Mouse (Mus musculus): ENCODE measurements around the gene Ccdc150. TPM values are rescaled to one million over a fixed set of nuclear protein-coding genes. Genes with fewer than 3 reads are reported as not detected.
A peak's percentile ranks its signal among the peaks of the same experiment; 100 is the strongest.

Gene Ccdc150
- under 1 TPM; 0.25 to 0.29 TPM for total RNA-seq (2021)

- intact Hi-C loops (cut with DNase I) = loop anchor here (5.0 kb wide), 2 partner anchors 208 to 338 kb away; no protein-coding TSS in a partner anchor
- peak; percentile 94 for DNase-seq (ENCODE audit: low spot score)
Measured at GRCm38 (mm10) chr1:54250158-54250866, at the start of gene Ccdc150. Gene Ccdc150, plus strand, starts transcription at chr1:54250683.

DNA sequence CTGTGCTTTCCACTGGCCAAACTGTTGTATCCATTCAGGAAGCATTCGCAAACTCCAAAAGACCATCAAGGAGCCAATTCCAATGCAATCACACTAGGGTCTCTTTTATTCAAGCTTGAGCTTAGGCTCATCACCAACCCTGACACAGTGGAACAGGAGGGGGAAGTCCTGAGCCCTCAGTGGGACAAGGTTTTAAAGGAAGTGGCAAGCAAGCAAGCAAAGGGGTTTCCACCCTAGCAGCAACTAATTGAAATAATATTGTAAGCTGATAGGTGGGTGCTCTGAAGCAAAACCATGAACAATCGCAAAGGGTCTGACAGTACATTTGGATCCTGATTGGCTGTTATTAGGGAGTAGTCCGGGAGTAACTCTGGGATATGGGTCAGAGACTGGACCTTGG is 30.2 kb upstream of the Ccdc150 start:
- no peak for DNase-seq (ENCODE audit: low spot score)
- intact Hi-C loops (cut with DNase I) = no loop called here

DNA sequence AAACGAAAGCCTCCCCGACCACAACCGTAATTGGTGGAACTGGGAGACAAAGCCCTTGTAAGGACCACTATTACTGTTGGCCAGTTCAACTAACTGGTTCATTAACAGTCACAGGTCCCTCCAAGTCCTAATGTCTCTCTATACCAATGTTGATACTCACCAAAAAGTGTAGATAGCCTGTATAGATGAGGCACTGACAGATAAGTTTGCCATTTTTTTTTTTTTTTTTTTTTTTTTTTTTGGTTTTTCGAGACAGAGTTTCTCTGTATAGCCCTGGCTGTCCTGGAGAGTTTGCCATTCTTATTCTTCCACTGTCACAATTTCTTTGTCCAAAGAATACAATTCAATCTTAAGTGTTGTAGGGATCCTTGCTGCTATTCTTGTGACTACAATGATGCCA is 7.8 kb upstream of the Ccdc150 start:
- intact Hi-C loops (cut with DNase I) = no loop called here
- no peak for DNase-seq (ENCODE audit: low spot score)

DNA sequence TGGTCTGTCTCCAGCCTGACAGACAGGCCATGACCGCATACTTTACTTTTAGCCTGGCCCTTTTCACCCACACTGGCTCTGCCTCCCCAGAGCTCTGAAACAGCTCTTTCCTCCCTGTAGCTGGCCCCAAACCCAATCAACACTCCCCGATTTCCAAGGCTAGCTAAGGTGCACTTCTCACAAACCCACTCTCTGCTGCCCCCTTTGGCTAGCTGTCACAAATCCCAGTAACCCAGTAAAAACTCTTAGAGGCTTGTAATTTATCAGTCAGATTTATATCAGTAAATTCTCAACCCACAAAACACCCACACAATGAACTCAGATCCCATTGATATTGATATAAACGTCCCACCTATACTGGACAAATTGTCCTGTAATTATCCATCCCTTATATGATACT is 25.1 kb downstream of the Ccdc150 start:
- DNase-seq (ENCODE audit: low spot score) = no peak
- intact Hi-C loops (cut with DNase I) = no loop called here

DNA sequence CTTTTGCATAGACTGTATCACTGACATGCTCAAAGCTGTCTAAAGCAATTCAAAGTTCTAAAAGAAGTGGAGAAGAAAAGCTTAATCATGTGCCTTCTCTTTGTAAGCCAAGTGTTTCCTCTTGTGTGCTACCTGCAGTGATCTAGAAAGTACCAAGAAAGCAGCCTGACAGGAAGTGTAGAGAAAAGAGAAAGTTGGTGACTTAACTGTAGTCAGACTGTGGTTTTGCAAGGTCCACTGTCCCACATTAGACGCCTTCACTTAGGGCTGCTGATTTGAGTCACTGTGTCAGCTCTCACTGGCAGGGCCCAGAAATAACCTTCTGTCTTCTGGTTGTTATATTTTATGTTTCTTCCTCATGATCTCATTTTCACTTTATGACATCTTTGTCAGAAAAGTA is 29.1 kb downstream of the Ccdc150 start:
- intact Hi-C loops (cut with DNase I) = no loop called here
- DNase-seq (ENCODE audit: low spot score) = no peak

GRCm38 (mm10) chr1:54280651-54281050 is 30.2 kb downstream of the Ccdc150 start:
- intact Hi-C loops (cut with DNase I) = no loop called here
- DNase-seq (ENCODE audit: low spot score) = no peak

GRCm38 (mm10) chr1:54306404-54306803 is 55.9 kb downstream of the Ccdc150 start:
- DNase-seq (ENCODE audit: low spot score) = no peak
- intact Hi-C loops (cut with DNase I) = no loop called here

GRCm38 (mm10) chr1:54326647-54327046 is 76.2 kb downstream of the Ccdc150 start:
- intact Hi-C loops (cut with DNase I) = no loop called here
- no peak for DNase-seq (ENCODE audit: low spot score)

DNA sequence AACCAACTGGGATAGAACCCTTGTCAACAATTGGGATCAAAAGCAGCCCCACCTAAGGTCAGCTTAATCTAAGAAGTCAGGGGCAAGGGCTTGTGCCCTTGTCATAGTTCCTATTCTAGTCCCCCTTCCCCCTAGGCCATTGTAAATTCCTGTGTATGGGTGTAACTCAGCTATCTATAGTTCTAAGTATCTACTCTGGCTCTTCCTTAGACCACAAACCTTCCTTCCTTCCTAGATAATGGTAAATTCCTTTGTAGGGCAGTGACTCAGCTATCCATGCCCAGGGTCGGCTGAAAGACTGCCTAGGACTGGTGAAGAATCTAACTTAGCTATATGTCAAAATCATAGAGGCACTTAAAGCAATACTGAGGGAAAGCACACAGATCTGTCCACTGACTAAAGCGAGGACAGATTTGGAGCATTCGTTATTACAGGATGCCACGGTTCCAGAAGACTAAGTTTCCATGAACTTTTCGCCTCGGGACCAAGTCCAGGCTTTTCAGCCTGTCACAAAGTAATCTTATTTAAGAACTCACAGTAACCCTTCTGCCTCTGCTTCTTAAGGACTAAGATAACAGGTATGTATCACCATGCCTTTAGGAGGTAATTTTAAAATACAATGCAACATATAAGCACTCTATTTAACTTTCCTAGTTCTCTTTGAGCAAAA is 77.5 kb downstream of the Ccdc150 start:
- no peak for DNase-seq (ENCODE audit: low spot score)
- intact Hi-C loops (cut with DNase I) = no loop called here

DNA sequence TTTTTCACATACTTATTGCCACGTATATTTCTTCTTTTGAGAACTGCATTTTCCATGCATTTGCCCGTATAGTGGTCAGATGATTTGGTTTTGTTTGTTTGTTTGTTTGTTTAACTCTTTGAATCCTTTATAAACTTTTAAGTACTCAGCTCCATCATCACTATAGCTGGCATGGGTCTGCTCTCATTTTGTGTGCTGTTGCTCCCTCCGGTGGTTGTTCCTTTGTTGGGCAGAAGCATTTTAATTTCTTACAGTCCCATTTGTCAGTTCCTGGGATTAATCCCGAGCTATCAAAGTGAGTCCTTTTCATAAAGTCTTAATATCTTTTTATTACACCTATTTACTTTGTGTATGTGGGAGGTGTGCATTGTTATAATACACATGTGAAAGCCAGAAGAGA is 82.5 kb downstream of the Ccdc150 start:
- intact Hi-C loops (cut with DNase I) = loop anchor here (2.0 to 5.0 kb wide), 2 partner anchors 296 to 424 kb away; no protein-coding TSS in a partner anchor

GRCm38 (mm10) chr1:54354786-54355185 is 104.3 kb downstream of the Ccdc150 start:
- intact Hi-C loops (cut with DNase I) = no loop called here
- no peak for DNase-seq (ENCODE audit: low spot score)

More for the DNA sequence above, 82.5 kb downstream of the Ccdc150 start:
- DNase-seq (ENCODE audit: low spot score) = no peak

GRCm38 (mm10) chr1:54355485-54355884 is 105.0 kb downstream of the Ccdc150 start:
- intact Hi-C loops (cut with DNase I) = no loop called here
- DNase-seq (ENCODE audit: low spot score) = no peak

DNA sequence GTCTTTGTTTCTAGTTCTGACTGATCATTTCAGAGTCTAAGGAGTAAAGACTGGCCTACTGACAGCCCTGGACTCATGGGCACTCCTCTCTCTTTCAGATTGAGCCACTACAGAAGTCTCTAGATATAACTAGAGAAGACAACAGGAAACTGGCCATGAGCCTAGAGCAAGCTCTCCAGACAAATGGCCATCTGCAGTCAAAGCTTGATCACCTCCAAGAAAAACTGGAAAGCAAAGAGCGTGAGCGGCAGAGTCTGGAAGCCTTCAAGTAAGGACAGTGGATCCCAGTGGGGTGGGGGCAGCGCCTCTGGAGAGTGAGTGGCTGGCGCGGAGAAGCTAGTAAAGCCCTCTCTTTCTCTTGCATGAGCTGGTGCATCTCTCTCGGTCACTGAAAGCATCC is 106.1 kb downstream of the Ccdc150 start:
- intact Hi-C loops (cut with DNase I) = no loop called here
- no peak for DNase-seq (ENCODE audit: low spot score)

DNA sequence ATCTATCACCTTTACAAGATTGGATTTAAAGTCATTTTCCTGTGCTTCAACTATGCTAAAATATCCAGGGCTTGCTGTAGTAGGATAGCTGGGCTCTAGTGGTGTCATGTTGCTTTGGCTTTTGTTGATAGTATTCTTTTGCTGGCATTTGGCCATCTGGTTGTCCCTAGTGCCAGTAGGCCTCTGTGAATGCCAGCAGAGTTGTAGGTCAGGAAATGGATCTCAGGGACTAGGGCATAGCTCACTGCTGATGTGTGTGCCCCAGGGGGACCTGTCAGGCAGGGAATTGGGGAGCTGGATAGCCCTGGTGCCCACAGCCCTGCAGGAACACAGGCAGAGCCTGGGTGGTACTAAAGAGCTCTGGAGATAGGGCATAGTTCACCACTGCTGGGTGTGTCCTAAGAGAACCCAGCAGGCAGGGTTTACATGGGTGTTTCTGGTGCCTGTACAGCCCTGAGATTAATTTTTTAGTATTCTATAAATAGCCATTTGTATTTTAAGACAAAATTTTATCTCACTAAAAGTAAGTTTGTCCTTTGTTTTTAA is 127.1 kb downstream of the Ccdc150 start:
- intact Hi-C loops (cut with DNase I) = no loop called here
- no peak for DNase-seq (ENCODE audit: low spot score)

DNA sequence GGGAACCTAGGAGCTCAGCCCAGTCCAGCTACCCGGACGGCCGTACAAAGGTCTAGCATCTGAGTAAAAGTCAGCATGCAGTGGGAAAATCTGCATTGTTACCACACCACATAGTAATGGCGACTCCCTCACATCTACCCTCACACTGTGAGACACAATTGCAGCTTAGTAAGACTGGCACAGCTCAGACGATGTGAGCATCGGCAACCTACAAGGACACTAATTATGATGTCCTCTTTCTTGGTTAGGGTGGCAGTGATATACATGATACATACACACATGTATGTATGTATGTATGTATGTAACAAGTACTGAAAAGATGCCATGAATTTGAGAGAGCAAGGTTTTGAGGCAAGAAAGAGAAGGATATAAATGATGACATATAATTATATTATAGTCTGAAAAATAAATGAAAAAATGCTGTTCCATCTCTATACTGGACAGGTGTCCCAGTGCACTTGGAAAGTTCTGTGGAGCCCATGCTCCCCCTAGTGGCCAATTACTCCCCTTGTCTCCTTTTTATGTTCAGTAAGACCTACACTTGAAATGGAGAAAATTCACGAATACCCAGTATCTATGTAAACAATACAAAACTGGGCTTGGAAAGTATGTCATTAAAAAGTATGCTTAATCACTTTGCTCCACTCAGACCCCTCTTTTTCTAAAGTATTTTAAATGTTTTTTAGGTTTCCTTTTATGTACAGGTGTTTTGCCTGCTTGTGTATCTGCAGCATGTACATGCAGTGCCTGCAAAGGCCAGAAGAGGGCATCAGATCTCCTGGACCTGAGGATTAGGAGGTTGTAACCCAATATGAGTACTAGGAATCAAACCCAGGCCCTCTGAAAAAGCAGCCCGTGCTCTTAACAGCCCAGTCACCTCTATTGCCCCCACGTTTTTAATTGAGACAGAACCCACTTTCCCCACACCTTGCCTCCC is 130.8 kb downstream of the Ccdc150 start:
- intact Hi-C loops (cut with DNase I) = loop anchor here (5.0 kb wide), 3 partner anchors 344 to 669 kb away; no protein-coding TSS in a partner anchor
- DNase-seq (ENCODE audit: low spot score) = no peak

GRCm38 (mm10) chr1:54384221-54384620 is 133.7 kb downstream of the Ccdc150 start:
- no peak for DNase-seq (ENCODE audit: low spot score)
- intact Hi-C loops (cut with DNase I) = loop anchor here (5.0 kb wide), 3 partner anchors 347 to 672 kb away; no protein-coding TSS in a partner anchor

DNA sequence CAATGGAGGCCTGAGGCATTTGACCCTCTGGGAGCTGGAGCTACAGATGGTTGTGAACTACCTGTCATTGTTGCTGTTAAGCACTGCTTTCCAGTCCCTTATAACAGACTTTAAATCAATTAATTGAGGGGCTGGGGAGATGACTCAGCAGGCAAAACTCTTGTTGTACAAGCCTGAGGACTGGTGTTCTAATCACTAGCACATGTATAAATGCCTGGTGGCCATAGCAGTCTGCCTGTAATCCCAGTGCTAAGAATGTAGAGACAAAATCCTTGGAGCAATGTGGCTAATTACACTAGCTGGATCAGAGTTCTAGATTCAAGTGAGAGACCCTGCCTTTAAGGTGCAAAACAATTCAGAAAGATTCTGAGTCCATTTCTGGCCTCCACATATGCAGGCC is 152.3 kb downstream of the Ccdc150 start:
- intact Hi-C loops (cut with DNase I) = no loop called here
- no peak for DNase-seq (ENCODE audit: low spot score)

All from heart, postnatal 25 days (tissue).